Mouse (Mus musculus): Measurements from ENCODE around the gene Gm45716. TPM values are rescaled to one million over a fixed set of nuclear protein-coding genes. Genes with fewer than 3 reads are reported as not detected.
A peak's percentile ranks its signal among the peaks of the same experiment; 100 is the strongest.

Gm45716 gene
- 23.7 and 24.9 TPM in 2 replicates for polyA plus RNA-seq (2014; fragmentation: Nextera tagmentation; extraction: Ambion mirVana)

DNA sequence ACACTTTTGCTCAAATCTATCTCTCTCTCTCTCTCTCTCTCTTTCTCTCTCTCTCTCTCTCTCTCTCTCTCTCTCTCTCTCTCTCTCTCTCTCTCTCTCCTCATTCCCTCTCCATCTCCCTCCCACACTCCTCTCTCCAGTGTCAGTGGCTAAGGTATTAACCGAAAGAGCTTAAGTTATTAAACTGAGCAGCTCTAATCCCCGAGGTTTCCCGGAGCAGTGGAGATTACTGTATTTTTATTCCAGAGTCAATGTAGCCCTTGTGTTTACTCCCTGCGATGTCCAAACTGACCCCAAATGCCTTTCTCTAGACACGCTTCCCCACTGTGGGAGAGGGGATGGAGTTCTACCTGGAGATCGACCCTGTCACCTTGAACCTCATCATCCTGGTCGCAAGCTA, at the start of gene Gm45716:
Gene Gm45716 (plus strand): TSS at position 243 of the 400 bp plus-strand sequence.
- no peak within 1 kb of the TSS for H3K27ac ChIP-seq (ENCODE audit: low read depth, low read length)
- H3K36me3 ChIP-seq (ENCODE audit: control insufficient read depth, insufficient read depth, low read length), result no peaks in the 10 kb centered on the region
- H3K4me1 ChIP-seq (ENCODE audit: control insufficient read depth, insufficient read depth, low read length), result no peaks in the 10 kb centered on the region
- H3K9ac ChIP-seq (replicated peaks; ENCODE audit: low read depth, low read length), result no peak within 1 kb of the TSS
- H3K9me3 ChIP-seq (ENCODE audit: control insufficient read depth, low read length), result no peaks in the 10 kb centered on the region
- WGBS, result 93% methylated on average over 7 of the region's 7 CpGs
- ATAC-seq (ENCODE audit: low read depth), result no peak
- H3K27me3 ChIP-seq (ENCODE audit: control insufficient read depth, insufficient read depth, low read length), result no peaks in the 10 kb centered on the region
- no peak within 1 kb of the TSS for H3K4me2 ChIP-seq (ENCODE audit: low read depth, low read length)
- no peak within 1 kb of the TSS for H3K4me3 ChIP-seq (ENCODE audit: low read depth, low read length)

DNA sequence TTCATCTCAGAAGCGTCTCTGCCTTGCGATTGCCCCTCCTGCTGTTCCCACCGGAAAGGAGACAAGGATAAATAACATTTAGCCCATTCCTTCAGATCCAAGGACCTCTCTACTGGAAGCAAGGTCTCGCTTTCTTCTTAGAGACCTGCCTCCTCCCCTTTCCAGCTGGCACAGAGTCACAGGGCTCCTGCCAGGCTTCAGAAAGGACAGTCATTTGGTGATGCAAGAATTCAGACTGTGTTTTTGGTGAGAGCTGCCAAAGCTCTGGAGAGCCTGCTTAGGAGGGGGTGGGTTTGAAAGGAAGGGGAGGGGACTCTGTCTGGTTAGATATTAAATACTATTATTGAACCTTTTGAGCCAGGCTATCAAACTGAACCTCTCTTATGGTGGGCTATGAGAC, 45.1 kb upstream of the Gm45716 start:
- Histone ChIP-seq H3K4me1 (ENCODE audit: control insufficient read depth, insufficient read depth, low read length) (no peaks in the 10 kb centered on the region), H3K27ac (ENCODE audit: low read depth, low read length) (no peak overlapping the region), H3K9me3 (ENCODE audit: control insufficient read depth, low read length) (no peaks in the 10 kb centered on the region), H3K4me2 (ENCODE audit: low read depth, low read length) (no peak overlapping the region), H3K36me3 (ENCODE audit: control insufficient read depth, insufficient read depth, low read length) (no peaks in the 10 kb centered on the region), H3K27me3 (ENCODE audit: control insufficient read depth, insufficient read depth, low read length) (no peaks in the 10 kb centered on the region), H3K4me3 (ENCODE audit: low read depth, low read length) (no peak overlapping the region), H3K9ac (replicated peaks; ENCODE audit: low read depth, low read length) (no peak overlapping the region)
- peak; percentile 61; the same call in 1 of the 2 replicates for ATAC-seq (ENCODE audit: low read depth)
- WGBS, result 26% methylated on average over 4 of the region's 4 CpGs

DNA sequence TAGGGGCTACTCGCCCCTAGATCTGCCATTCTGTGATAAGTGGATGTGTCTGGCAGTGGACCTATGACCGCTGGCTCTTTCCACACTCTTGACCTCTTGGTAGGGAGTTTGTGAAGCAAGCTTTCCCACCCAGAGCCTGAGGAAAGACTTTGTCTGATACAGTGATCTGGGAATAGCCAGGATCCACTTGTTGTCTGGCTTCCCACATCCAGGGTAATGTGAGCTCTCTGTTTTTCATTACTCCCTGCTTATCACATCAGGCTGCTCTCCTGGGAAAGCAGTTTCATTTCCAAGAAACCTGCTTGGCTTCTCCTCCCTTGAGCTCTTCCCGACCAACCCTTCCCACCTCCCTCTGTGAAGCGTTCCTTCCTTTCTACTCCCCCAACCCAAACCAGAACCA, 44.5 kb upstream of the Gm45716 start:
- Histone ChIP-seq H3K4me1 (ENCODE audit: control insufficient read depth, insufficient read depth, low read length) (no peaks in the 10 kb centered on the region), H3K27me3 (ENCODE audit: control insufficient read depth, insufficient read depth, low read length) (no peaks in the 10 kb centered on the region), H3K9ac (replicated peaks; ENCODE audit: low read depth, low read length) (no peak overlapping the region), H3K4me2 (ENCODE audit: low read depth, low read length) (no peak overlapping the region), H3K27ac (ENCODE audit: low read depth, low read length) (no peak overlapping the region), H3K9me3 (ENCODE audit: control insufficient read depth, low read length) (no peaks in the 10 kb centered on the region), H3K36me3 (ENCODE audit: control insufficient read depth, insufficient read depth, low read length) (no peaks in the 10 kb centered on the region), H3K4me3 (ENCODE audit: low read depth, low read length) (no peak overlapping the region)
- 84% methylated on average over 4 of the region's 4 CpGs for WGBS
- no peak for ATAC-seq (ENCODE audit: low read depth)

DNA sequence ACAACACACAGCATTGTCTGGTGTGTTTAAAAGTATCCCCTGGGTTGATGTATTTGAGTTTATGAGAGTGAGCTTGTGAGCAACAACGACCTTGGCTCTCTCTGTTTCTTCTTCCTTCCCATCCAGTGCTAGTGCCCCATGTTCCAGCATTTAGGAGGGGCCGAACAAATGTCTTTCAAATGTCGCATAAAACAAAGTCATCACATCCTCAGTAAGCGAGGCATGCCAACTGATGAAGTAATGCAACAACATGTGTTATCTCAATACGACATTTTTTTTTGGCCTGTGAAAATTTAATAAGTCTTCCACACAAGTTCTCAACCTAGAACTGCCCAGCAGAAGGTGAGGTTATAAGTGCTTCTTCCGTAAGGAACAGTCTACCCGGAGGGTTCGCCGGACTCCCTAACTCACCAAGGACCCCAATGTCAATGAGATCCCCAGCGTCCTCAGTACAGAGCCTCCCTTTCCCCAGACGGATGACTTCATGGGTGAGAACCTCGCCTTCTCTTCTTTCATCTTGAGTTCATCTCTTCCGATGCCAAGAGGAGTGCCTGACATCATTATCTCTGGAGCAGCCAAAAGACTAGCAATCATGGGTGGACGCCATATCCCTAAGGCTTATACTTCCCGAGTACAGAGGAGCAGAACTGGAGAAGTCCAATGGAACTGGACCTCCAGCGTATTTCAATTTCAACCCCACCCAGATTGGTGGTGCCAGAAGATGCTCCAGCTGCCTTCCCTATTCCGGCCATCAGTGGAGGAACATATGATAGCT, 41.2 kb upstream of the Gm45716 start:
- no peaks in the 10 kb centered on the region for H3K27me3 ChIP-seq (ENCODE audit: control insufficient read depth, insufficient read depth, low read length)

DNA sequence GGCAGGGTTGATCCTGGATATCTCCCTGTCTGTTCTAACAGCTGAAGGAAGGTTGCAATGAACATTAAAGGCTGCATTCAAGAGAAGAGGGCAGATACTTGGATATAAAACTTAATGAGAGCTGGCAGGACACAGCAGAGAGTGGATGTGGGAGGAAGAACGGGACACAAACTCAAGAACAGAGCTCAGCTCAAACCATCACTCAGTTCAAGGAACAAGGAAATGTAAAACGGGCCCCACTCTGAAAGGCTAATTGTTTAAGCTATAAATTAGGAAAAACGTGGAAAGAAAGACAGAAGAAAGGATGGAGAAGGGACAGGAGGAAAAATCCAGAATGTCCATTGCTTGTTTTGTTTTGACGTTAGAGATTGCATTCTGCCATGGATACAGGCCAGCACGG, 32.4 kb upstream of the Gm45716 start:
- Histone ChIP-seq H3K27ac (ENCODE audit: low read depth, low read length) (0 out of 2 replicates have a peak overlapping the region, but pooled peaks have one; percentile 5), H3K4me2 (ENCODE audit: low read depth, low read length) (no peak overlapping the region), H3K4me1 (ENCODE audit: control insufficient read depth, insufficient read depth, low read length) (no peaks in the 10 kb centered on the region), H3K4me3 (ENCODE audit: low read depth, low read length) (no peak overlapping the region), H3K27me3 (ENCODE audit: control insufficient read depth, insufficient read depth, low read length) (no peaks in the 10 kb centered on the region), H3K36me3 (ENCODE audit: control insufficient read depth, insufficient read depth, low read length) (no peaks in the 10 kb centered on the region), H3K9me3 (ENCODE audit: control insufficient read depth, low read length) (no peaks in the 10 kb centered on the region), H3K9ac (replicated peaks; ENCODE audit: low read depth, low read length) (no peak overlapping the region)
- ATAC-seq (ENCODE audit: low read depth), result peak; percentile 44; the same call in 1 of the 2 replicates
- WGBS, result 14% methylated on average over 5 of the region's 5 CpGs

More for the DNA sequence above, 41.2 kb upstream of the Gm45716 start:
- 95% methylated on average over 17 of the region's 17 CpGs for WGBS
- Histone ChIP-seq H3K4me2 (ENCODE audit: low read depth, low read length) (no peak overlapping the region), H3K9ac (replicated peaks; ENCODE audit: low read depth, low read length) (no peak overlapping the region), H3K36me3 (ENCODE audit: control insufficient read depth, insufficient read depth, low read length) (no peaks in the 10 kb centered on the region), H3K4me3 (ENCODE audit: low read depth, low read length) (no peak overlapping the region), H3K27ac (ENCODE audit: low read depth, low read length) (no peak overlapping the region), H3K9me3 (ENCODE audit: control insufficient read depth, low read length) (no peaks in the 10 kb centered on the region), H3K4me1 (ENCODE audit: control insufficient read depth, insufficient read depth, low read length) (no peaks in the 10 kb centered on the region)
- no peak for ATAC-seq (ENCODE audit: low read depth)

DNA sequence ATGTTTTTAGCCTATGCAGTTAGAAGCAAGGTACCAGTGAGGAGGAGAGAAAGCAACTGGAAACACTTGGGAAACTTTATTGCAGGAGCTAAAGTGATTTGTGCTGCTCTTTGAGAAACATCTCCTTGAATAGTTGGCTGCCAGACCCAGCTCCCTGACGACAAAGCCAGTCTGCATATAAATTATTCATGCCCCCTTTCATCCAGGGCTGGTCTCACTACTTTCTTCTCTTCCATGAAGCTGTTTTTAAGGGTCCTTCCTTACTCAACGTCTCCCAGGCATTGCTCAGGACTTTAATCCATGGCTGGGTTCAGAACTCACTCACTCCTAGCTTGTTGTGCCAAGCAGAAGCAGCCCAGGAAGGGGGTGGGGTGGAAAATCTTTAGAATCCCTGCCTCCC, 32.0 kb upstream of the Gm45716 start:
- H3K27me3 ChIP-seq (ENCODE audit: control insufficient read depth, insufficient read depth, low read length), result no peaks in the 10 kb centered on the region
- H3K9me3 ChIP-seq (ENCODE audit: control insufficient read depth, low read length), result no peaks in the 10 kb centered on the region
- peak; percentile 72 for ATAC-seq (ENCODE audit: low read depth)
- WGBS, result 3% methylated on average over 2 of the region's 2 CpGs
- H3K4me3 ChIP-seq (ENCODE audit: low read depth, low read length), result no peak overlapping the region
- peak overlapping the region; percentile 48 for H3K27ac ChIP-seq (ENCODE audit: low read depth, low read length)
- no peaks in the 10 kb centered on the region for H3K36me3 ChIP-seq (ENCODE audit: control insufficient read depth, insufficient read depth, low read length)
- no peak overlapping the region for H3K9ac ChIP-seq (replicated peaks; ENCODE audit: low read depth, low read length)
- H3K4me1 ChIP-seq (ENCODE audit: control insufficient read depth, insufficient read depth, low read length), result no peaks in the 10 kb centered on the region
- H3K4me2 ChIP-seq (ENCODE audit: low read depth, low read length), result no peak overlapping the region

DNA sequence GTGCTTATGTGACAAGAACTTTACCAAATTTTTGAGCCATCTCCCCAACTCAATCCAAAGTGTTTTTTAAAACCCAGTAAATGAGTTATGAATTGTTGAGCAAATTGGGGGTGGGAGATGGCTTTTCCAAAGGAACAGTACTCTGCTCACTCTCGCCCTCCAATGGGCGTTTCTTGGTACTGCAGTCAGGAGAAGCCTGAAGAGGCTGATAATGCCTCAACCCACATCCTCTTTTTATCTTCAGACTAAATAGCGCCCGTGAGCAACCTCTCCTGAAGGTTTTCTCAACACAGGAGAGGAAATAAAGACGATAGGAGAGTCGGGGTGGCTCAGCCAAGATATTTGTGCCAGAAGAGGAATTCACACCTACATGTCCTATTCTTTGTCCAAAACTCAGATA, 19.7 kb upstream of the Gm45716 start:
- no peak for ATAC-seq (ENCODE audit: low read depth)
- H3K36me3 ChIP-seq (ENCODE audit: control insufficient read depth, insufficient read depth, low read length), result no peaks in the 10 kb centered on the region
- no peaks in the 10 kb centered on the region for H3K27me3 ChIP-seq (ENCODE audit: control insufficient read depth, insufficient read depth, low read length)
- no peak overlapping the region for H3K4me2 ChIP-seq (ENCODE audit: low read depth, low read length)
- H3K4me1 ChIP-seq (ENCODE audit: control insufficient read depth, insufficient read depth, low read length), result peaks cover 6% of the 10 kb centered on the region; the same call in 1 of the 2 replicates
- H3K4me3 ChIP-seq (ENCODE audit: low read depth, low read length), result no peak overlapping the region
- WGBS, result 32% methylated on average over 6 of the region's 6 CpGs
- H3K9ac ChIP-seq (replicated peaks; ENCODE audit: low read depth, low read length), result no peak overlapping the region
- no peaks in the 10 kb centered on the region for H3K9me3 ChIP-seq (ENCODE audit: control insufficient read depth, low read length)
- H3K27ac ChIP-seq (ENCODE audit: low read depth, low read length), result no peak overlapping the region

DNA sequence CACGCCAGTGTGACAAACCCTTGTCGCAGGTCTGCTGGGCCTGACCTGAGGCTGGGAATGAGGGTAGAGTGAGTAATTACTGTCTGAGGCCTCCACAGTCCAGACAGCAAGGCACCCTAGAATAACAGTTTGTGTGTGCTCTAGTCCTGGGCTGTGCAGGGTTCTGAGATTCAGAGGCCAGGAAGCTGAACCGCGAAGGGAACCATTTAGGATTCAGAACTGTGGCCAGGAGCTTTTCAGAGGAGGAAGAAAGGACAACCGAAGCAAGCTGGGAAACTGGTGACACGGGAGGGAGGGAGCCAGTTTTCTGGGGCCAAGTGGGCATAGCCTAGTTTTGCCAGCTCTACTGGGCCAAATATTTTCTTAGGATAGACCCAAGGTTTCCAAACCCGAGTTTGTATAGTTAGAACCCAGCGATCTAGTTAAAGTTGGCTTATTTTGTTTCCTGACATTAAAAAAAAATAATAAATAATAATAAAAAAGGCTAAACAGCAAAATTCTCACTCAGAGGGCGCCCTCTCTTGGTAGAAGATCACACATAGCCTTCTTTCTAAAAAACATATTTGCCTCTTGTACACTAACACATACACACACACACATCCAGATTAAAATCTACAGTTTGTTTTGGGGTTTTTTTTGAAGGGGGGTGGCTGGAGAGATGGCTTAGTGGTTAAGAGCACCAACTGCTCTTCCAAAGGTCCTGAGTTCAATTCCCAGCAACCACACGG, 19.0 kb upstream of the Gm45716 start:
- H3K9ac ChIP-seq (replicated peaks; ENCODE audit: low read depth, low read length), result no peak overlapping the region
- no peaks in the 10 kb centered on the region for H3K27me3 ChIP-seq (ENCODE audit: control insufficient read depth, insufficient read depth, low read length)
- no peak overlapping the region for H3K4me3 ChIP-seq (ENCODE audit: low read depth, low read length)
- peaks cover 6% of the 10 kb centered on the region; the same call in 1 of the 2 replicates for H3K4me1 ChIP-seq (ENCODE audit: control insufficient read depth, insufficient read depth, low read length)
- H3K36me3 ChIP-seq (ENCODE audit: control insufficient read depth, insufficient read depth, low read length), result no peaks in the 10 kb centered on the region
- H3K27ac ChIP-seq (ENCODE audit: low read depth, low read length), result no peak overlapping the region
- H3K4me2 ChIP-seq (ENCODE audit: low read depth, low read length), result no peak overlapping the region
- ATAC-seq (ENCODE audit: low read depth), result no peak
- WGBS, result 86% methylated on average over 10 of the region's 10 CpGs
- no peaks in the 10 kb centered on the region for H3K9me3 ChIP-seq (ENCODE audit: control insufficient read depth, low read length)

All from neural tube, embryonic 14.5 days (tissue).